Mouse (Mus musculus) MEL (cell line): ENCODE data around the gene Il17ra. TPM values are rescaled to one million over a fixed set of nuclear protein-coding genes. Genes with fewer than 3 reads are reported as not detected.
A peak's percentile ranks its signal among the peaks of the same experiment; 100 is the strongest.

Experiments
- DNase-seq: peaks from one replicate; pipeline ENCODE4 v3.0.0; 2011; ENCODE audit warnings: low read depth, low spot score
- H3K27ac ChIP-seq: 2 replicates; pipeline ENCODE4 v1.5.1; 2012; ENCODE audit warnings: low read depth, mild to moderate bottlenecking, control low read depth, low read length, moderate library complexity; ENCODE audit not compliant: control insufficient read depth
- H3K27me3 ChIP-seq, 2 experiments: fragments of 150-350 bp in 1 of 2; sonication (generic) in 1 of 2; 2 replicates each; pipeline ENCODE4 v1.6.1; 2012; ENCODE audit warnings: low read length in 2 of 2, mild to moderate bottlenecking in 2 of 2, improper control_type of control experiment in 1 of 2, moderate library complexity in 1 of 2; ENCODE audit not compliant: insufficient read depth in 2 of 2, control insufficient read depth in 1 of 2
- H3K36me3 ChIP-seq, 2 experiments: 2 replicates each; pipeline ENCODE4 v1.6.1; 2012 to 2014; ENCODE audit warnings: low read length in 2 of 2, improper control_type of control experiment in 1 of 2, inconsistent platforms in 1 of 2, mild to moderate bottlenecking in 1 of 2; ENCODE audit not compliant: insufficient read depth in 2 of 2, control insufficient read depth in 1 of 2
- H3K4me1 ChIP-seq, 2 experiments: fragments of 150-350 bp in 1 of 2; sonication (generic) in 1 of 2; 2 replicates each; pipeline ENCODE4 v1.6.1; 2012; ENCODE audit warnings: low read length in 2 of 2, improper control_type of control experiment in 1 of 2, mild to moderate bottlenecking in 1 of 2; ENCODE audit not compliant: insufficient read depth in 2 of 2, control insufficient read depth in 1 of 2
- H3K4me3 ChIP-seq, 2 experiments: fragments of 150-350 bp in 1 of 2; sonication (generic) in 1 of 2; 2 replicates each; pipeline ENCODE4 v1.5.1; 2012; ENCODE audit warnings: low read depth in 2 of 2, low read length in 2 of 2, mild to moderate bottlenecking in 2 of 2, moderate library complexity in 2 of 2, control low read depth in 1 of 2, improper control_type of control experiment in 1 of 2; ENCODE audit not compliant: control insufficient read depth in 1 of 2, insufficient read depth in 1 of 2
- H3K79me2 ChIP-seq: 2 replicates; pipeline ENCODE4 v1.6.1; 2012; ENCODE audit warnings: mild to moderate bottlenecking, low read length, moderate library complexity; ENCODE audit not compliant: control insufficient read depth, poor library complexity, insufficient read depth
- H3K9ac ChIP-seq: 2 replicates; pipeline ENCODE4 v1.6.1; 2012; ENCODE audit warnings: low read depth, mild to moderate bottlenecking, control low read depth, low read length, moderate library complexity; ENCODE audit not compliant: control insufficient read depth, poor library complexity, severe bottlenecking
- H3K9me3 ChIP-seq: fragments of 150-350 bp; sonication (generic); replicated peaks from 2 replicates; pipeline ENCODE4 v1.6.1; 2012; ENCODE audit warnings: mild to moderate bottlenecking, low read length, improper control_type of control experiment, moderate library complexity; ENCODE audit not compliant: insufficient read depth
- BHLHE40 ChIP-seq: IDR thresholded peaks from 2 replicates; pipeline ENCODE4 v1.6.1; 2012; ENCODE audit warnings: low read depth, mild to moderate bottlenecking, inconsistent platforms, low read length, improper control_type of control experiment, borderline replicate concordance
- CHD1 ChIP-seq: IDR thresholded peaks from 2 replicates; pipeline ENCODE4 v1.6.1; 2012; ENCODE audit warnings: low read depth, mild to moderate bottlenecking, inconsistent platforms, low read length, improper control_type of control experiment
- CHD2 ChIP-seq: IDR thresholded peaks from 2 replicates; pipeline ENCODE4 v1.6.1; 2011; ENCODE audit warnings: low read length, improper control_type of control experiment
- CTCF ChIP-seq, 3 experiments: IDR thresholded peaks in 2 of 3; conservative IDR thresholded peaks in 1 of 3; 2 replicates each; pipeline ENCODE4 v1.5.1; 2011 to 2012; ENCODE audit warnings: low read length in 3 of 3, low read depth in 2 of 3, mild to moderate bottlenecking in 2 of 3, improper control_type of control experiment in 1 of 3, inconsistent platforms in 1 of 3, mixed read lengths in 1 of 3, moderate library complexity in 1 of 3; ENCODE audit not compliant: control insufficient read depth in 1 of 3, insufficient read depth in 1 of 3, poor library complexity in 1 of 3, severe bottlenecking in 1 of 3
- E2F4 ChIP-seq: IDR thresholded peaks from 2 replicates; pipeline ENCODE4 v1.6.1; 2011; ENCODE audit warnings: low read depth, low read length, improper control_type of control experiment, borderline replicate concordance
- ELF1 ChIP-seq: IDR thresholded peaks from 2 replicates; pipeline ENCODE4 v1.6.1; 2014; ENCODE audit warnings: low read depth, mild to moderate bottlenecking, inconsistent platforms, low read length, improper control_type of control experiment, moderate library complexity
- ETS1 ChIP-seq: IDR thresholded peaks from 2 replicates; pipeline ENCODE4 v1.6.1; 2012; ENCODE audit warnings: low read depth, mild to moderate bottlenecking, inconsistent platforms, low read length, improper control_type of control experiment, moderate library complexity
- GABPA ChIP-seq: IDR thresholded peaks from 2 replicates; pipeline ENCODE4 v1.6.1; 2012; ENCODE audit warnings: low read depth, mild to moderate bottlenecking, inconsistent platforms, low read length, improper control_type of control experiment, moderate library complexity
- HCFC1 ChIP-seq: IDR thresholded peaks from 2 replicates; pipeline ENCODE4 v1.6.1; 2012; ENCODE audit warnings: low read depth, mild to moderate bottlenecking, inconsistent platforms, low read length, improper control_type of control experiment, moderate library complexity
- JUND ChIP-seq: IDR thresholded peaks from 2 replicates; pipeline ENCODE4 v1.6.1; 2011; ENCODE audit warnings: low read depth, mild to moderate bottlenecking, improper control_type of control experiment, low read length
- KAT2A ChIP-seq: conservative IDR thresholded peaks from 2 replicates; pipeline ENCODE4 v1.6.1; 2012; ENCODE audit warnings: low read depth, low read length, improper control_type of control experiment, inconsistent platforms
- MAFK ChIP-seq: IDR thresholded peaks from 2 replicates; pipeline ENCODE4 v1.6.1; 2011; ENCODE audit warnings: low read depth, mild to moderate bottlenecking, low read length, improper control_type of control experiment, borderline replicate concordance
- MAX ChIP-seq: IDR thresholded peaks from 2 replicates; pipeline ENCODE4 v1.6.1; 2011; ENCODE audit warnings: low read length, improper control_type of control experiment
- MAZ ChIP-seq: IDR thresholded peaks from 2 replicates; pipeline ENCODE4 v1.6.1; 2012; ENCODE audit warnings: low read depth, mild to moderate bottlenecking, inconsistent platforms, low read length, improper control_type of control experiment
- MEF2A ChIP-seq: IDR thresholded peaks from 2 replicates; pipeline ENCODE4 v1.6.1; 2014; ENCODE audit warnings: low read depth, mild to moderate bottlenecking, inconsistent platforms, low read length, improper control_type of control experiment; ENCODE audit not compliant: poor library complexity, insufficient replicate concordance, severe bottlenecking; ENCODE audit errors: extremely low read depth
- MXI1 ChIP-seq: IDR thresholded peaks from 2 replicates; pipeline ENCODE4 v1.6.1; 2011; ENCODE audit warnings: mild to moderate bottlenecking, low read depth, low read length, improper control_type of control experiment
- MYB ChIP-seq: IDR thresholded peaks from 2 replicates; pipeline ENCODE4 v1.6.1; 2011; ENCODE audit warnings: mild to moderate bottlenecking, low read depth, low read length, improper control_type of control experiment
- MYC ChIP-seq: IDR thresholded peaks from 2 replicates; pipeline ENCODE4 v1.6.1; 2011; ENCODE audit warnings: low read depth, mild to moderate bottlenecking, low read length, improper control_type of control experiment, moderate library complexity
- NRF1 ChIP-seq: IDR thresholded peaks from 2 replicates; pipeline ENCODE4 v1.6.1; 2014; ENCODE audit warnings: low read depth, mild to moderate bottlenecking, inconsistent platforms, low read length, improper control_type of control experiment, moderate library complexity; ENCODE audit not compliant: poor library complexity, insufficient read depth, severe bottlenecking
- POLR2A ChIP-seq, 2 experiments: IDR thresholded peaks; 2 replicates each; pipeline ENCODE4 v1.6.1; 2011 to 2012; ENCODE audit warnings: low read length in 2 of 2, mild to moderate bottlenecking in 2 of 2, control low read depth in 1 of 2, improper control_type of control experiment in 1 of 2, low read depth in 1 of 2, moderate library complexity in 1 of 2; ENCODE audit not compliant: control insufficient read depth in 1 of 2, insufficient read depth in 1 of 2, poor library complexity in 1 of 2
- POLR2AphosphoS2 ChIP-seq: IDR thresholded peaks from 2 replicates; pipeline ENCODE4 v1.6.1; 2011; ENCODE audit warnings: low read length, improper control_type of control experiment
- POLR2AphosphoS5 ChIP-seq: IDR thresholded peaks from 2 replicates; pipeline ENCODE4 v1.6.1; 2012; ENCODE audit warnings: low read depth, borderline replicate concordance, mild to moderate bottlenecking, inconsistent platforms, low read length, moderate library complexity, mixed read lengths
- RAD21 ChIP-seq: IDR thresholded peaks from 2 replicates; pipeline ENCODE4 v1.6.1; 2011; ENCODE audit warnings: mild to moderate bottlenecking, low read depth, low read length, improper control_type of control experiment
- RCOR1 ChIP-seq: IDR thresholded peaks from 2 replicates; pipeline ENCODE4 v1.6.1; 2012; ENCODE audit warnings: low read depth, mild to moderate bottlenecking, inconsistent platforms, low read length, improper control_type of control experiment
- SIN3A ChIP-seq: IDR thresholded peaks from 2 replicates; pipeline ENCODE4 v1.6.1; 2012; ENCODE audit warnings: low read length, improper control_type of control experiment, inconsistent platforms
- SMC3 ChIP-seq: IDR thresholded peaks from 2 replicates; pipeline ENCODE4 v1.6.1; 2011; ENCODE audit warnings: low read depth, low read length, improper control_type of control experiment
- TAL1 ChIP-seq: IDR thresholded peaks from 2 replicates; pipeline ENCODE4 v1.6.1; 2012; ENCODE audit warnings: mild to moderate bottlenecking, inconsistent platforms, low read length, moderate library complexity, mixed read lengths
- TBP ChIP-seq: IDR thresholded peaks from 2 replicates; pipeline ENCODE4 v1.8.0; 2011; ENCODE audit warnings: low read depth, low read length, improper control_type of control experiment
- TCF12 ChIP-seq: IDR thresholded peaks from 2 replicates; pipeline ENCODE4 v1.6.1; 2014; ENCODE audit warnings: low read depth, mild to moderate bottlenecking, inconsistent platforms, low read length, improper control_type of control experiment, moderate library complexity
- UBTF ChIP-seq: IDR thresholded peaks from 2 replicates; pipeline ENCODE4 v1.6.1; 2012; ENCODE audit warnings: low read depth, mild to moderate bottlenecking, inconsistent platforms, low read length, improper control_type of control experiment, moderate library complexity, borderline replicate concordance; ENCODE audit not compliant: insufficient read depth
- USF1 ChIP-seq: IDR thresholded peaks from 2 replicates; pipeline ENCODE4 v1.6.1; 2014; ENCODE audit warnings: low read depth, mild to moderate bottlenecking, inconsistent platforms, low read length, improper control_type of control experiment, moderate library complexity
- ZC3H11A ChIP-seq: IDR thresholded peaks from 2 replicates; pipeline ENCODE4 v1.6.1; 2012; ENCODE audit warnings: low read depth, mild to moderate bottlenecking, inconsistent platforms, low read length, improper control_type of control experiment
- ZKSCAN1 ChIP-seq: IDR thresholded peaks from 2 replicates; pipeline ENCODE4 v1.6.1; 2012; ENCODE audit warnings: low read depth, mild to moderate bottlenecking, inconsistent platforms, low read length, improper control_type of control experiment, moderate library complexity
- ZMIZ1 ChIP-seq: IDR thresholded peaks from 2 replicates; pipeline ENCODE4 v1.6.1; 2012; ENCODE audit warnings: low read depth, mild to moderate bottlenecking, inconsistent platforms, low read length, improper control_type of control experiment, moderate library complexity
- ZNF384 ChIP-seq: IDR thresholded peaks from 2 replicates; pipeline ENCODE4 v1.6.1; 2012; ENCODE audit warnings: low read depth, mild to moderate bottlenecking, inconsistent platforms, low read length, improper control_type of control experiment
- polyA plus RNA-seq, 2 experiments: library from polyadenylated mRNA; stranded (reverse) in 1 of 2; unstranded in 1 of 2; fragments of >175 nt in 1 of 2; fragments of >200 nt in 1 of 2; gene quantifications; 2 replicates each; pipeline versions ENCODE4 v1.2.1 to v1.2.4; 2012; ENCODE audit warnings: low replicate concordance in 2 of 2, low read depth in 1 of 2; ENCODE audit not compliant: insufficient read length in 2 of 2, insufficient read depth in 1 of 2, missing spikeins in 1 of 2
- total RNA-seq: library from RNA; depleted of rRNA; stranded (reverse); fragments of 300-350 nt; gene quantifications from 2 replicates; pipeline ENCODE4 v1.2.3, GENCODE M21; 2012; rRNA removed

Gene Il17ra
- total RNA-seq (18.0 and 19.5 TPM in 2 replicates), polyA plus RNA-seq (10 to 100 TPM in 1 of 2 experiments, not detected in 1; 43.3 TPM)

DNA sequence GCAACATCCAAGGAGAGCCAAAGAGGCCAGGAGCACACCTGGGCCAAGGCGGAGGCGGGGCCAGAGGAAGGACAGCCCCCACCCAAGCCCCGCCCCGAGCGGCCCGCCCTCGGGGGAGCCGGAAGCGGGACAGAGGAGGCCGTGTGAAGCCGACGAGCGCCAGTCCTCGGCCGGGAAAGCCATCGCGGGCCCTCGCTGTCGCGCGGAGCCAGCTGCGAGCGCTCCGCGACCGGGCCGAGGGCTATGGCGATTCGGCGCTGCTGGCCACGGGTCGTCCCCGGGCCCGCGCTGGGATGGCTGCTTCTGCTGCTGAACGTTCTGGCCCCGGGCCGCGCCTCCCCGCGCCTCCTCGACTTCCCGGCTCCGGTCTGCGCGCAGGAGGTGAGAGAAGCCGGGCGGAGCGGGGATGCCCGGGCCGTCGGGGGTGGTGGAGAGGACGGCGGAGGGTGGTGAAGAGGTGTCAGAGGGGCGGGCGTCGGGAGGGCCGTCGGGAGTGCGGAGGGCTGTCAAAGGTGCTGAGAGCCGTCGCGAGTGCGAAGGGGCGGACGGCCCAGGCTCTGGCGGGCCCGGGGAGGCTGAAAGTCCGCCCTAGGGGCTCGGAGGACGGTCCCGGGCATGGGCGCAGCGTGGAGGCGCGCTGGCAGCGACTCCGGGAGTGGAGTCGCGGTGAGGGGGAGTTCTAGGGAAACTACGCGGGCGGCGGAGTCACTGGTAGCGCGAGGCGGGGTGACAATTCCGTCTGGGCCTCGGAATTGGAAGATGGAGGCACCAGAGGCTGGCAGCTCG lies at the start of gene Il17ra:
Gene Il17ra, plus strand, starts transcription at position 162 of the 786 bp plus-strand sequence.
- H3K27ac ChIP-seq = peak within 1 kb of the TSS; percentile 63
- peak within 1 kb of the TSS; percentile 93 for H3K9ac ChIP-seq
- peaks cover 22 to 31% of the 10 kb centered on the region in 2 experiments for H3K4me1 ChIP-seq
- H3K79me2 ChIP-seq = peaks cover 40% of the 10 kb centered on the region
- peak; percentile 82 for DNase-seq
- H3K9me3 ChIP-seq = no peaks in the 10 kb centered on the region
- peaks cover 0 to 30% of the 10 kb centered on the region in 2 experiments; a peak in 2 of 4 replicates for H3K36me3 ChIP-seq
- no peaks in the 10 kb centered on the region for H3K27me3 ChIP-seq
- H3K4me3 ChIP-seq = peak within 1 kb of the TSS; percentile 88
- TF ChIP-seq ZC3H11A (no peak), ETS1 (no peak), TBP (no peak), CTCF (IDR thresholded peaks at IDR 0.05 in 2 of 3, conservative IDR thresholded peaks at IDR 0.05 in 1 of 3; ENCODE audit: control insufficient read depth in 1 of 3, insufficient read depth in 1 of 3, low read depth in 2 of 3, low read length in 3 of 3, poor library complexity in 1 of 3, severe bottlenecking in 1 of 3) (0 out of 6 replicates have a peak, but pooled peaks of 1 of the 3 experiments have one; percentile 8), MYC (no peak), TCF12 (peak; percentile 69), SMC3 (no peak), SIN3A (peak; percentile 43), RAD21 (no peak), ELF1 (peak; percentile 85), MAFK (no peak), MXI1 (no peak; the same call in 1 of the 2 replicates), UBTF (no peak; the same call in 1 of the 2 replicates), ZMIZ1 (peak; percentile 65), MAZ (peak; percentile 29; the same call in 1 of the 2 replicates), RCOR1 (no peak), POLR2AphosphoS5 (no peak), ZNF384 (no peak), BHLHE40 (no peak), MEF2A (no peak), CHD1 (no peak), MAX (peak; percentile 34; the same call in 1 of the 2 replicates), E2F4 (no peak), KAT2A (no peak; the same call in 1 of the 2 replicates), POLR2AphosphoS2 (peak; percentile 78; the same call in 1 of the 2 replicates), CHD2 (no peak), TAL1 (no peak), GABPA (no peak), HCFC1 (peak; percentile 63; the same call in 1 of the 2 replicates), ZKSCAN1 (no peak), JUND (no peak), NRF1 (no peak), USF1 (no peak), MYB (no peak), POLR2A (IDR thresholded peaks at IDR 0.05; ENCODE audit: control insufficient read depth in 1 of 2, insufficient read depth in 1 of 2, low read depth in 1 of 2, low read length in 2 of 2, poor library complexity in 1 of 2) (peak; percentile 69 to 86)
